Mouse (Mus musculus) B cell, adult 2 months (primary cell): ENCODE measurements around the gene Gm10282.

ENCODE experiments used
- DNase-seq, 2 experiments: peaks; one replicate each; pipeline ENCODE4 v3.0.0; 2022

Gm10282 gene

DNA sequence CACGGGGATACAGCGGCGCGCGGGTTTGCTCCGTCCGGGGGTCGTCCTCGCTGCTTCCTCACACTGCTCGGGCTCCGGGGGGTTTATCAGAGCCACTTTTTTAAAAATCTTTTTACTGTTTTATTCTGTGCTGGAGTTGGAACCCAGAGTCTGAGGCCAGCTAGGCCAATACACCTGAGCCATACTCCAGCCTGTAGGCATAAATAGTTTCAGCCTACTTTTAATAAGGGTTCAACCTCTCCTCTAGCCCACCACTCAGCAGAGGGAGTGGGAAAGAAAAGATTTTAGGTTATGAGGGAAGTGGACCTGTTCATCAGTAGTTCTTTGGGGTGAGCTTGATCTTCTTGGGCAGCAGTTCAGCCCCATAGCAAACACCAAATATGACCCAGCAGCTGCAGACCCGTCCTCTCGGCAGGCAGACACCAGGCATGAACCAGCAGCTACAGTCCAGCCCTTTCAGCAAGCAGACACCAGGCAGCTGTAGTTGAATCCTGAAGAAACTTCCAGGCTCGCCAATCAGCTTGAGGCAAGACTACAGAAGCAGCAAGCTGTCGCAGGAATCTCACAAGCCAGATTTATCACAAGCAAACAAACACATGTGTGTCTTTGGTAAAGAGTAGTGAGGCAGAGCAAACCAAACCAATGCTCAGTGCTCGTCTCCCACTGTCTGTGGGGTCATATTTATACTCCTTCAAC, at the start of gene Gm10282:
Gene Gm10282, minus strand, starts transcription at position 51 of the 696 bp plus-strand sequence.
- no peak for DNase-seq

DNA sequence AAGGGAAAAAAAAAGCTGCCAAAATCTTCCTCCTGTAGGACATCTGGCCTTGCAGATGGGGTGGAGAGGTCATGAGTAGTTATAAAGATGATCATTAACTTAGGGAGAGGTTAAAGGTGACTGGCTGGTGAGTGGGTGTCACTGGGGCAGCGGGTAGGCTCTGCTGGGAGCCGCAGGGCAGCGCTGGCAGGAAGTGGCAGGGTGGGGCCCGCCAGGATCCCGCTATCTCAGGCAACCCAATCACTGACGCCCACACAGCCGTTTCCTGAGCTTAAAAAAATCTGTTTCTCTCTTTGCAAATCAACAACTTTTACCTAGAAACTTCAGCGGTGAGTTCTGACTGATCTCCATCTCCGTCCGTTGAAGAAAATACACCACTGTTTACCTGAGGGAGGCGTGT, 49.2 kb upstream of the Gm10282 start:
- peak; percentile 83 to 86 for DNase-seq

DNA sequence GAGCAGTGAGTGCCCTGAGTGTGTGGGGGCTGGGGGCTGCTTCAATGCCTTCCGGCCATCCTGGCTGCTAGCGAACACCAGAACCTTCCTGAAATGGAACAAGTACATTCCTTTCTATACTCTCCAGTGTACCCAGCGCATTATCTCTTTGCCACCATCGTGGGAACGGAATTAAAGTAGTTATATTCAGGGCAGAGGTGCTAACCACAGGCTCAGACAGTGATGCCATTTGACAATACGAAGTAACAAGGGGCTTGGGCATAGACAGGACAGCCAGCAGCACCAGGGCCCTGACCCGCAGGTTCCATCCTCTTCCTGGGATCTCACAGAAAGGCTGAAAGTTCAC, 48.6 kb upstream of the Gm10282 start:
- DNase-seq, result no peak

DNA sequence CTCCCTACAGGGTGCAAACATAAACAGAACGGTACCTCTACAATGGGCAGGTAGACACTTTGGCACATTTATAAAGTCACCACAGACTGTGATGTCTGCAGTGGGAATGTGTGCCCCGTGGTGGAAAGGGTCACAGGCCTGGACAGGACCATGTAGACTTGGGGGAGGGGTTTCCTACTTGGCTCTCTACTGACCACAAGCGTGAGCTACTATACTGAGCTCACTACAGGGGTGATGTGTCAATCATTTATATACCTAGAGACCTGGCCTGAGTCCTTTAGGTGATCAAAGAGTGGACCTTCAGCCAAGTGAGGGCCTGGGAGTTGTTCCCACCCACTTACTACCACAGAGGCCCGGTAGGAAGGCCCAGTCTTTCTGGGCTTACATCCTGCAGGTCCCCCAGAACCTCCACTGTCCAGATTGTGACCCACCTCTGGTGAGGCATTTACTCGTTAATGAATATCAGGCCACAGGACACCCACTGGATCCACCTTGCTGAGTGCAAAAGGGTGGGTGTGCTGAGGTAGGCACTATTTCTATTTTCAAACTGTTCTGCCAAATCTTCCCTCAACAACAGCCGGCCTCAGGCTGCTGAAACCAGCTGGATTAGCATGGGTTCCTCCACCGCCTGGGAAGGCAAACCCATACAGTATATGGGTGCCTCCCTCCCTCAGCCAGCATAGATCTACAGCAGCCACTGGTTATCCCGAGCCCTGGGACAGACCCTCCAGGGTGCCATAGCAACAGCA, 48.1 kb upstream of the Gm10282 start:
- no peak for DNase-seq

DNA sequence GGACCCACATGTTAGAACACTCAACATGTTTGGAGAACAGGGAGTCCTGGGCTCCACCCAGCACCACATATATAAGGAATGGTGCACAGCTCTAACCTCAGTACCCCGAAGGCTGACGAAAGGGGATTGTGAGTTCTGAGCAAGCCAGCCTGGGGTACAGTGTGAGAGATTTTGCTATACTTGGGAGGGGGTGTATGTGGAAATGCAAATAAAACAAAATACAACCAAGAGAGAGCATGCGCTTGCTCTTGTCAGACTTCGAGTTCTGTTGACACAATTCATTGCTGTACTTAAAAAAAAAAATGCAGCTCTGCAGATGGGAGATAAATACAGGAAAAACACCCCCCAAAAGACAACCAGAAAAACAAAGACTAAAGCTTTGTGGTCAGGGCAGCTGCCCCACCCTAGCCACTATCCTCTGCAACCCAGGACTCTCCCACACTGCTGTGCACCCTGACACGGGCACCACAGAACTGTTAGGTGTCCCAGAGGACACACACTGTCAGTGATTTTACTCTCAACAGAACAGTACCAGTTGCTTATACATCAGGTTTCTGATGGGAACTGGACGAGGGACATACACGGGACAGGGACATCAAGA, 46.4 kb upstream of the Gm10282 start:
- DNase-seq, result peak in 1 of 2 experiments; percentile 37

DNA sequence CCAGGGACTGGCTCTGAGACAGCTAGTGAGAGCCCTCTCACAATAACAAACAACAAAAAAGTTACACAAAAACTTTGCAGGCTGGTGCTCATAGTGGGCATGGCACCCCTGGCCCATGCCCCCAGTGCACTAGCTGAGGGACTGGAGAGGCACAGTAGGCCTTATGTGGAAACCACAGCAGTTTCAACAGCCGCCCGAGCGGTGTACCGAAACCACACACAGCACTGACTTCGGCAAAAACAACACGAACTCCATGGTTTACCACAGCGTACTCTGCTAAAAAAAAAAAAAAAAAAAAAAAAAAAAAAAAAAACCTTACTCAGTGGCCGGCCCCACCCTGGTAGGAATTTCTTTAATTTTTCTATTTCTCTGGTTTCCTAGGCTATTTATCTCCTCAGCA, 45.7 kb upstream of the Gm10282 start:
- peak; percentile 73 to 75 for DNase-seq

DNA sequence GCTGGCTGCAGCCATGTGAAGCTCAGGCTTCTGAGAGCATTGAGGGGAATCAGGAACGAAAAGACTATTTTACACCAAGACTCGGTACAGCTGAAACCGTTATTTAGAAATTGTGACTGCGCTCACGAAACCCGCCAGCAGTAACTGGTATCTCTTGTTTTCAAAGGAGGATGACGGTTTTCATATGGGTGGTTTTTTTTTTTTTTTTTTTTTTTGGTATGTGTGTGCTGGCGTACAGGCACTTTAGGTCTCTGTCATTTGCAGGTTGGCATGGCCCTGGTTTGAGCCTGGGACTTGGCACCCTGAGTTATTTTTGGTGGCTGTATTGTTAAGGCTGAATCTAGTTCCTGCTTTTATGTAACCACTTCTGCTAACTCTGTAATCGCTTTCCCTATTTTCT, 44.8 kb upstream of the Gm10282 start:
- peak; percentile 47 to 48 for DNase-seq

DNA sequence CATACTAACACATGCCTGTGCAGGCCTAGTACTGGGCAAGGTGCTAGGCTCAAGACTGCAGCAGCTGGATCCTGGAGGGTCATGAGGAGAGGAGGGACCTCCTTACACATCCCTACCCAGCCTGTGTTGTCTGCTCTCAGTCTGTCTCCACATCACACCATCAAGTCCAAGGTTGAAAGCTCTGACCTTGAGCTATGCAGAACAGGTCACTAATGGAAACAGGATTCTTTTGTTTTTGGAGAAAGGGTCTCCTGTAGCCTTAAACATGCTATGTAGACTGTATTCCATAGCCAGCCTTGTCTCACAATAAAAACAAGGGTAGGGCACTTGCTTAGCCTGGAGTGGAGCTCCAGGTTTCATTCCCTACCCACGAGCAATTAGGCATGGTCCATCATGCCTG, 43.9 kb upstream of the Gm10282 start:
- DNase-seq, result no peak

DNA sequence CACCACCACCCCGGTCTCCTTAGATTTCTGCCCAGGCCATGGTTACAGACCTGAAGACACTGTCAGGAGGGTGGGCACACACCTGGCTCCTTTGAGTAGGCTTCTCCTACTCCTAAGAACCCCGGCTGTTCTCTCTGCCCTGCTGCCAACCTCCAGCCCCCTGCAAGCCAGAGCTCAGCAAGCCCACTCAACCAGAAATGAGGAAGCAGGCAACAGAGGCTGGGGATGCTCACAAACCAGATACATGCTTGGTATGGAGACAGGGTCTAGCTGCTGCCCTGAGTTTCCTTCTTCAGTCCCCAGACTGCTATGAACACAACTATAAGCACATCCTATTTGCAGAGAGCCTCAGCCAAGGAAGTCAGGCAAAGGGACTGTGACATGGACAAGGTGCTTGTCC, 43.1 kb upstream of the Gm10282 start:
- peak; percentile 68 to 69 for DNase-seq

DNA sequence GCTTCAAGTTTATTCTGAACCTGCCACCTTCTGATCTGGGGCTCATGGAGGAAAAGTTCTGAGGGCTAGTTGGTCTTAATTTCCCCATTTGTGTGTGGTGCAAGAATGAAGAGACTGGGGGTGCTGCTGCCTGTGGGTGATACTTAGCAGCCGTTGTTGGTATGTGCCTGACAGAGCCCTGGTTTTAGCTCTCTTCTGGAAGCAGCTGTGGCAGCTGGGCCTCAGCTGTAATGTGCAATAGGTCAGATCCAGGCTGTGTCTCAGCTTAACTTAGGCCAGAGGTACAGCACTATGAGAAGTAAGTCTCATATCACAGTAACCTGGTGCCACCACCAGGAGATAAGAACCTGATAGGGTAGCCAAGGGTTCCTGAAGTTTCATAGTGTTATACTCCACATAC, 42.5 kb upstream of the Gm10282 start:
- no peak for DNase-seq

DNA sequence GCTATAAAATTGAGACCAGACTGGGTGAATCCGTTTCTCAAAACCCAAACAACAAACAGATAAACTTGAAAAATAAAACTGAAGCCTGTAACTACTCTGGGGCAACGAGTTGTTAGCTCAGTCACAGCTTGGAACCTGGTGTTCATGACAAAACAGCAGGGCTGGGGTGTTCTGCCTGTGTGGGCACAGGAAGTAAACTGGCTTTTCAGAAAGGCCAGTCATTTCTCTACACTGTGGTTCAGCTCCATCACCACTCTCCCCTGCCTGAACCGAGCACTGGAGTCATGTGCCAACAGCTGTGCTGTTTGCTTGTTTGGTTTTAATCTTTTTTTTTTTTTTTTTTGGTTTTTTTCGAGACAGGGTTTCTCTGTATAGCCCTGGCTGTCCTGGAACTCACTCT, 38.7 kb upstream of the Gm10282 start:
- peak; percentile 51 to 58 for DNase-seq

DNA sequence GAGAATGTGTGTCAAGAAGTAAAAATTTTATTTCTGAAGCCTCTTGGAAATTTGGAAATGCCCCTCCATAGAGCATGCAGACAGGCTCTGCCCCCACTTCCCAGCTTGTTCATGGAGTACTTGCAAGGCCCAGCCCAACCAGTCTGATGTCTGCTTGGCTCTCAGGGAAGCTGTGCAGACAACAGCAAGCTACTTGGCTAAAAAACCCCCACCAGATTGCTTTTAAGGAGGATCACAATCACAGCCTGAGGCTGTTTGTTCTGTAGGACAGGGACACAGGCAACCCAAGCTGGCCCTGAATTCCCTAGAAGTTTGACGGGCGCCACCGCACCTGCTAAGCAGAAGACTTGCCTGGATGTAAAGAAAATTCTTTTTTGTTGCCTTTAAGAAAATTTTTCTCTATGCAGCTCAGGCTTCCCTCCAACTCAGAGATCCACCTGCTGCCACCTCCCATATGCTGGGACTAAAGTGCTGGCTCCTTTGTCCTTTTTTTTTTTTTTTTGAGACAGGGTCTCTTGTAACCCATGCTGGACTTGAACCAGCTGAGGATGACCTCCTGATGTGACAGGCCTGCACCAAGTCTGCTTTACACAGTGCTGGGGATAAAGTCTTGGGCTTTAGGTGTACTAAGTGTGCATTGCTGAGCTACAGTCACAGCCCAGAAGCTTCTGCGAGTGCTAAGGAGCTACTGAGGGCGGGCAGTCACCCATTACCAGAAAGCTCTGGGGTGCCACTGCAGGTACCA, 37.7 kb upstream of the Gm10282 start:
- DNase-seq, result peak in 1 of 2 experiments; percentile 20

DNA sequence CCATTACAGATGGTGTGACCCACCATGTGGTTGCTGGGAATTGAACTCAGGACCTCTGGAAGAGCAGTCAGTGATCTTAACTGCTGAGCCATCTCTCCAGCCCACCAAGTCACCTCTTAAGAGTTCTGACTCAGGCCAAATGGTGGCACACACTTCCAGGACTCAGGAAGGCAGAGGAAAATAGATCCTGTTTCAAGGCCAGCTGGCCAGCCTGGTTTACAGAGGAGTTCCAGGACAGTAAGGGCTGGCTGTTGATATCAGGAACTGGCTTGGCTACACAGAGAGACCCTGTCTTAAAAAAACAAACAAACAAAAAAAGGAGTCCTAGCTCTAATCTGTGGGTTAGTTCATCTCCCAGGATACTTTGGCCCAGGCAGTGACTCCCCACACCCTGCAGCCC, 32.0 kb upstream of the Gm10282 start:
- DNase-seq, result no peak

DNA sequence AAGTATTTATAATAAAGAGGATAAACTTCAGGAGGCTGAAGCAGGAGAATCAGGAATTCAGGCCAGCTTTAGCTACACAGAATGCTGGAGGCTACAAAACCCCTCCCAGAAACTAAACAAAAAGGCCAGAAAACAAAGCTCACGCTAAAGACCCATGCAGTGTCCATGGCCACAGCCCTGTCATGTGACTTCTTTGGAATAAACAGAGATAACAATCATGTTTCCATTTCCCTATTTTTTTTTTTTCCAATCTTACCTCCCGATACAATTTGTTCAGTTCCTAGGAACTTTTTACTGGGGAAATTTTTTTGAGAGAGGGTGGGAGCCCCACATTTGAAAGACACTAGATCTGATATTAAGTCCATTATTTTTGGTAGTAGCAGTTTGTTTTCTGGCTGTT, 31.2 kb upstream of the Gm10282 start:
- DNase-seq, result no peak

DNA sequence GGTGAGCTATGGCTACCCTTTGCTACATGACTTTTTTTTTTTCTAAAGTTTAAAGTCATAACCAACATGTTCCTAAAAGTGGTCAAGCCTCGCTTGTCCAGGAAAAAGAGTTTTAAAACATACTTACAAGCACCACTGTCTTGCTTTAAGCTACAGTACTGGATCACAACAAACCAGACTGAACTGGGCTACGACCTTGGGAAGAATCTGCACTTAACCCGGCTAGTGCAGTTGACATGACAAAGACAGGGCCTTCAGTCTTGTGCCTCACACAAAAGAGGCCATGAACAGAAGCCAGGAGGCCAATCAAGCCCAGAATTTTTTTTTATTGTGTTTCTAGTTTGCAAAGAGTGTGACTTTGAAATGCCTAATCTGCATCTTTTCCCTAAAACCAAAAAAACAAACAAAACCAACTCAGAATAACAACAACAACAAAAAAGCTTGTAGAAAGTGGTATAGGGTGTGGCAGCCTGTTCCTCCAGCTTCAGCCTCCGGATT, 29.1 kb upstream of the Gm10282 start:
- no peak for DNase-seq

DNA sequence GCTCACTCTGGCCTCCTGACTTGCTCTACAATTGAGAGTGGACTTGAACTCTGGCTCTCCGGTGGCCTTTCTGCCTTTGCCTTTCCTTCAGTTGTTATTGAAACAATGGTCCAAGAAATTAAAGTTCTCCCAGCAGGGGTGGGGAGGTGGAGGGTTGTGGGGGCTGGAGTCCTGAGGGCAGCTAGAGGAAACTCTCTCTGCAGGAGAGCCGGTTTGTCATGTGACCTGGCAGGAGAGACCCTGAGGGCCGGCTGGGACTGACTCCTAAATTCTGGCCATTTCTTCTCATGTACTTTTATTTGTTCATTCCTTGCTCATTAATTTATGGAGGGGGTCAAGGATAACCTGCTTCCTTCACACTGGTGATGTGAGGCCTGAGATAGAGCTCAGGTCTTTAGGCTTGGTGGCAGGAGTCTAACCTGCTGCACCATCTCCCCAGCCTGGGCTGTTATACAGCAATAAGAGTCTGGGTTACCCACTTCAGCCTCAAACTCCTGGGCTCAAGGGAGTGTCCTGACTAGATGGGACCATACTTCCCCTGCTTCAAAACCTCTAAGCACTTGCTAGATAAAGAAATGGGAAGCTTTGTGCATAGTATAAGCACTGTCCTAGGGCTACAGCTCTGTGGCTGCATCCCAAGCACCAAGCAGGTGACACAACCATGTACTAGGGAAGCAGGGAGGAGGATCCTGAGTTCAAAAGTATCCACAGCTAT, 28.5 kb upstream of the Gm10282 start:
- DNase-seq, result no peak

DNA sequence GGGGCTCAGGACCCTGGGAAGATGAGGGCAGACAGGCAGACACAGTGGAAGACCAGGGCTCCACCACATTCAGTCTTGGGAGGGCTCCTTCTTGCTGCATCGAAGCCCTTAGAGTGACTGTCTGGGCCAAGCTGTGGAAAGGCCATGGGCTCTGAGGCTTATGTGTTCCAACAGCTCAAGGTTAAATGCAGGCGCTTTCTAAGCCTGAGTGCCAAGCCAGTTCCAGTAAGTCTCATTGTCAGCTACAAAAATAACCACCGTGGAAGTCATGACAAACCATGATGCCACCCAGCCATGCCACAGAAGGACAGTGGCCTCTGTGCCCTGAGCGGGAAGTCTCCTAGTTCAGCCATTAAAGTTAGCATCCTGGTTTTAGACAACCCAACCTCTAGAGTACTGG, 26.6 kb upstream of the Gm10282 start:
- DNase-seq, result no peak

DNA sequence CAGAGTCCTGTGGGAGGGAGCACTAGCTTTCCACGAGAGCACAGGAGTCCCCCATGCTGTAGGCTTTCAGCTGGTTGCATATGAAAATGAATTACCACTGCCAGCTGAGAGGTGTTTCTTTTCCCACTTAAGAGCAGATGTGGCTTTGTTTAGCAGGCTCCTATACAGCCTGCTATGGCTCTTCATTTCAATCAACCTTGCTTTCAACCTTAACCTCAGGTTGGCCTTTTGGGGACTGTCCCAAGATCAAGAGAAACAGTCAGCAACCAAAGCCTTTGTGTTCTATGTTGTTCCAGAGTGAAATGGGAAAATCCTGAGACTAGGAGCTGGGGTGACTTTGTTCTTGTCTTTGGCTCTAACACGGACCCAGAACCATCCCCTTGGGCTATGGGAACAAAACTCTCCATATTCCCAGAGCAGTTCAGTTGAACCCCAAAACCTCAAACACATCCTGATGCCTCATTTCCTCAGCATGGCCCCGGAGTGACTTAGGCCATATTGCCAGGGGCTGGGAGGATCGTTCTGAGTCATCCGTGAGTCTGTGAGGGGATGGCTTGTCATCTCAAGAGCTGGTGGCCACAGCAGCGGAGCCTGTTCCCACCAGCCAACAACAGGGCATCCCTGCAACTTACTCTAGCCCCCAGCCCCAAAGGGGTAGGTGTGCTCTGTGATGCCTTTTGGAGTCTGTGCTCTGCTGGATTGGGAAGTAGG, 25.9 kb upstream of the Gm10282 start:
- DNase-seq, result no peak

DNA sequence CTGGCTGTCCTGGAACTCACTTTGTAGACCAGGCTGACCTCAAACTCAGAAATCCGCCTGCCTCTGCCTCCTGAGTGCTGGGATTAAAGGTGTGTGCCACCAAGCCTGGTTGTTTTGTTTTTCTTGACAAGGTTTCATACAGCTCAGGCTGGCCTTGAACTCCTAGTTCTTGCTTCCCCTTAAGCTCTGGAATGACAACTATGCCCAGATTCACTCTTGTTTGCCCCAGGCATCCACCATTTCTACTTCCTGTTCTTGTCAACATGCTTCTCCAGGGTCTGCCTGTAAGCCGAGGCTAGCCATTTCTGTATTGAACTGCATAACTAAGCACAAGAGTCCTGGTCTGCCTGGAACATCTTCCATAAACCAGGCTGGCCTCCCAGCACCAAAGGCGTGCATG, 24.1 kb upstream of the Gm10282 start:
- no peak for DNase-seq

DNA sequence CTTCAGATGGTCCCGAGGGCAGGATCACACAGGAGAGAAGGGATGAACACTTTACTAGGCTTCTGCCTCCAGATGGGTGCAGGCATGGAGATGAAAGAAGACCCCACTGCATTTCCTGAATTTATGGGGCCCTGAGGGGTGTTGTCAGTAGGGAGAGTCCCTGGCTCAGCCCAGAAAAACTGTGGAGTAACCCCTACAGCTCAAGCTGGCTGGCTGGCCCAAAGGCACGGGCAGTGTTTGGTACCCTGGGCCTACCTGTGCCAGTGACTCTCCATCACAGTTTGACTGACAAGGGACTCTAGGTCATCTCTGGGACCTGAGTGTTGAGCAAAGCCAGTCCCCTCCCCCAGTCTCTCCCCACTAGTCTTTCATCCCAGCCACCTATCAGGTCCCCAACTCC, 19.6 kb upstream of the Gm10282 start:
- peak; percentile 48 to 60 for DNase-seq

DNA sequence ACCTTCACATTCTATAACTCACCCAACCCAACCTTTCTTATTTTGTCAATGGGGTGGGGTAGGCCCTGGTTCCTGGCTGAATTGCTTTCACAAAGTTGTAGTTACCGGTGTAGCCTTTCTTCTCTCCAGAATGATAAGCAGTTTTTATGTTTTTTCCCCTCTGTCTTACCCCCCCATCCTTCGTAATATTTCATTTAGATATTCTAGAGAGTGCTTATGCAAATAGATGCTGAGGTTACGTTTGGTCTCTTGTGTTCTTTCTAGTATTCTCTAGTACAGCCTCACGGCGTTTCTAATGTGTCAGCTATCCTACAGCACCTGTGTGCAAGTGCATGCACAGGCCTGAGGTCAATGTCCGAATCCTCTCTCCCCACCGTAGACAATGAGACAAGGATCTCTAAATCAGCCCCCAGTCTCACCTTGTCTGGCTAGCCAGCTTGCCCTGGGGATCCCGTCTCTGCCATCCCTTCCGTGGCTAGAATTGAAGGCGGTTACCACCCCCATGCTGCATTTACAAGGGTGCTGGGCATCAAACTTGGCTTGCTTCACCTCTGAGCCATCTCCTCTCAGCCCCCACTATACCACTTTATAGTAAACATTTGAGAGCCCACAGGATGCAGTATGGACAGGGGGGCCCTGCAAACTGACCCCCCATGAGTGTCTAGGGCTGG, 19.1 kb upstream of the Gm10282 start:
- peak; percentile 56 to 65 for DNase-seq
